In the genomic region with DNA sequence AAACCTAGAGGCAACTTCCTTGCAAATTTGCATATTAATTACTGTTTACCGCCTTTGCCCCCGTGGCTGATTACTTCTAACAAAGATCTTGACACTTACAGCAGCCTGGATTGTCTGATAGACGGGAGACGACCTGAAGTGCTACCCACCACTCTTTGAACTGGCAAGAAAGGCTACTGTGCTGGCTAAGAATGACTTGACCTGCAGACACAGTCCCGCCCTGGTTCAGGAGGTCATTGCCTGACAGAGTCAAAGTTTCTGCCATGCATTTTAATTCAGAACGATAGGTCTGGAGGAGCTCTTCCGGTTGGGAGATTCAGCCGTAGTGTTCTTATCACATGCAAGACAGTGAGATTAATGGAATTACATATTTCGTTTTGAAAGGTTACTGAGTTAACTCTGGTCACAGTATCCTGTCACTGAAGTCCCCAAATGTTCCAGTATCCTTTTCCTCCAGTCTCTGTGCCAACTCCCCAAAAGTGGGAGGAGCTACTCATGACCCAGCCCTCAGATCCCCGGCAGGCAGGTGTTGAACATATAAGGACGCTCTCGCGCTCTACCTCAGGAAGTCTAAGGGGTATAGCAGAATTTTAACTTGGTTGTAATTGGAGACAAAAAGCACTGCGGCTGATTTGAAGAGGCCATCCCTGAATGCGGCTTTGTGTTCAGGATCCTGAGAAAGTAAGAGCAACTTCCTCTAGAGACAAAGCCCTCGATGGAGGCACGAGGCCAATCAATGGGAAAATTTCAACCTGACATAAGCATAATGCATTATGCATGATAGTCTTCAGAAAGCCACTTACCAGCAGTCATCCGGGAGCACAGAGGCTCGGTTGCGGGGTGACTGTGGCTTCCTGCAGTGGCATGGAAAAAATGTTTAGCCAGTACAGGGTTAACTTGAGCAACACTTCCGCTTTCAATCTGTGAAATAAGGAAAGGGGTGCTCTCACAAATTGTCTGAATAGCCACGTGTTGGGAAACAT, we compare ENCODE assay signal across 8 mouse cellular contexts. TPM values are rescaled to one million over a fixed set of nuclear protein-coding genes. Genes with fewer than 3 reads are reported as not detected.
DNase-seq lines count a peak whose midpoint lies in the region; ATAC-seq and TF ChIP-seq lines count a peak whose summit lies in the region.

No protein-coding gene starts in this region.

- no peak for DNase-seq in layer of hippocampus, adult 2 months (ENCODE audit: low spot score in 2 of 2)
- no peak for DNase-seq in layer of hippocampus, adult 18-20 months (ENCODE audit: low spot score in 2 of 2)
- DNase-seq in splenic B cell, adult 2 months (ENCODE audit: low read depth, low spot score) = peak; percentile 10
- no peak for DNase-seq in frontal cortex, postnatal 10 days (ENCODE audit: low spot score in 2 of 2)
- no peak for DNase-seq in cerebellum, postnatal 4 days (ENCODE audit: low spot score in 2 of 2)
- DNase-seq in cerebellum, adult 11-12 months = no peak

- H3K4me1 ChIP-seq in embryonic facial prominence, embryonic 15.5 days = peaks cover 27% of the 10 kb centered on the region
- H3K4me1 ChIP-seq in liver, embryonic 12.5 days = peaks cover 14% of the 10 kb centered on the region

- TF ChIP-seq CTCF in layer of hippocampus, adult 2 months (conservative IDR thresholded peaks at IDR 0.05) = no peak

- H3K27me3 ChIP-seq in embryonic facial prominence, embryonic 15.5 days = no peaks in the 10 kb centered on the region
- no peaks in the 10 kb centered on the region for H3K27me3 ChIP-seq in liver, embryonic 12.5 days (replicated peaks)
- no peaks in the 10 kb centered on the region for H3K27me3 ChIP-seq in splenic B cell, adult 2 months (ENCODE audit: control insufficient read depth, insufficient read depth, low read length, poor library complexity, severe bottlenecking)

- H3K4me2 ChIP-seq in embryonic facial prominence, embryonic 15.5 days (replicated peaks) = peak overlapping the region; percentile 30
- H3K4me2 ChIP-seq in liver, embryonic 12.5 days = peak overlapping the region; percentile 56

- no peaks in the 10 kb centered on the region for H3K9me3 ChIP-seq in embryonic facial prominence, embryonic 15.5 days (replicated peaks)
- no peaks in the 10 kb centered on the region for H3K9me3 ChIP-seq in liver, embryonic 12.5 days (replicated peaks)

- ATAC-seq in embryonic facial prominence, embryonic 15.5 days (ENCODE audit: insufficient number of reproducible peaks, low FRiP score, low TSS enrichment, low read depth) = no peak
- no peak for ATAC-seq in liver, embryonic 12.5 days

- WGBS in embryonic facial prominence, embryonic 15.5 days = 23% methylated on average over 22 of the region's 22 CpGs
- 16% methylated on average over 22 of the region's 22 CpGs for WGBS in liver, embryonic 12.5 days (ENCODE audit: insufficient replicate concordance)

- no peak overlapping the region for H3K27ac ChIP-seq in layer of hippocampus, adult 2 months
- no peak overlapping the region for H3K27ac ChIP-seq in embryonic facial prominence, embryonic 15.5 days (replicated peaks)
- no peak overlapping the region for H3K27ac ChIP-seq in liver, embryonic 12.5 days

- H3K4me3 ChIP-seq in layer of hippocampus, adult 2 months = peak overlapping the region; percentile 13; the same call in 1 of the 2 replicates
- H3K4me3 ChIP-seq in embryonic facial prominence, embryonic 15.5 days (replicated peaks) = peak overlapping the region; percentile 9; the same call in 1 of the 2 replicates
- peak overlapping the region; percentile 21 for H3K4me3 ChIP-seq in liver, embryonic 12.5 days

- no peak overlapping the region for H3K9ac ChIP-seq in embryonic facial prominence, embryonic 15.5 days
- H3K9ac ChIP-seq in liver, embryonic 12.5 days = no peak overlapping the region

- no peaks in the 10 kb centered on the region for H3K36me3 ChIP-seq in embryonic facial prominence, embryonic 15.5 days
- H3K36me3 ChIP-seq in liver, embryonic 12.5 days = no peaks in the 10 kb centered on the region
- no peaks in the 10 kb centered on the region for H3K36me3 ChIP-seq in splenic B cell, adult 2 months (ENCODE audit: control insufficient read depth, insufficient read depth, low read length, poor library complexity, severe bottlenecking)

RNA-seq across cellular contexts. Expression of gene Dact1, which starts 15.4 kb away (rescaled TPM):
- total RNA-seq in layer of hippocampus, adult 2 months (2021) = 1 to 10 TPM; 6.4 to 7.6 TPM
- total RNA-seq in layer of hippocampus, adult 18-20 months (2021) = 1 to 10 TPM; 7.4 to 8.7 TPM
- 18.4 and 19.9 TPM in 2 replicates for polyA plus RNA-seq in embryonic facial prominence, embryonic 15.5 days (2015; fragmentation: Nextera tagmentation; extraction: Ambion mirVana)
- 3.4 and 4.1 TPM in 2 replicates for polyA plus RNA-seq in liver, embryonic 12.5 days (2016; fragmentation: Nextera tagmentation; extraction: Ambion mirVana)
